Comparison of ENCODE assay signal across 8 mouse cellular contexts in the genomic region with DNA sequence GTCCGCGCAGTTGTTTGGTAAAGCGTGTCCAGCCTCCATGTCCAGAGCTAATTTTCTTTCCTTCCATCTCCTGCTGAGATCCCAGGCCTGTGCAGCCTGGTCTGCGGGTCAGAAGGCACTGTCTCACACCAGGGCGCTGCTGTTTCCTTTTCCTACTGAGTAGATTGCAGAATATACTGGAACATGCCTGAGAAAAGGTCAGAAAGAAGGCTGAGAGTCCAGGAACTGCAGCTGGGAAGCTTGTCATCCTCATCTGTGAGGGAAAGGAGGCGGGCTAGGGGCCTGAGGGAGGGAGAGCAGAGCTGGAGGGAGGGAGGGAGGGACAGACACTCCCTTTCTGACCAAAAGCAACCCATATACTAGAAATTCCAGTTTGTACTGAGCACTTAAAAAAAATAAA.
DNase-seq lines count a peak whose midpoint lies in the region; ATAC-seq and TF ChIP-seq lines count a peak whose summit lies in the region.

No protein-coding gene starts in this region.

- H3K36me3 ChIP-seq in kidney, postnatal 0 days (ENCODE audit: insufficient read depth, low read length) = no peaks in the 10 kb centered on the region

- H3K9me3 ChIP-seq in kidney, postnatal 0 days (replicated peaks; ENCODE audit: low read length) = no peaks in the 10 kb centered on the region

- 0 out of 2 replicates have a peak, but pooled peaks have one; percentile 2 for TF ChIP-seq CTCF in kidney, postnatal 0 days (IDR thresholded peaks at IDR 0.05; ENCODE audit: low read depth)

- no peaks in the 10 kb centered on the region for H3K27me3 ChIP-seq in kidney, postnatal 0 days (ENCODE audit: insufficient read depth, low read length)

- intact Hi-C loops in heart, postnatal 25 days (cut with DNase I) = loop anchor here (5.0 kb wide), 1 partner anchor 89 kb away; no protein-coding TSS in a partner anchor

- peak overlapping the region; percentile 81 for H3K27ac ChIP-seq in kidney, postnatal 0 days

- H3K4me2 ChIP-seq in kidney, postnatal 0 days (ENCODE audit: low read length) = no peak overlapping the region; the same call in 1 of the 2 replicates

- WGBS in kidney, postnatal 0 days = 54% methylated on average over 6 of the region's 6 CpGs

- H3K9ac ChIP-seq in kidney, postnatal 0 days (ENCODE audit: low read depth, low read length) = no peak overlapping the region

- no peak overlapping the region for H3K4me3 ChIP-seq in kidney, postnatal 0 days (replicated peaks; ENCODE audit: low read depth, low read length)

- no peak for ATAC-seq in kidney, postnatal 0 days (replicated peaks; ENCODE audit: low FRiP score, low read depth)
- no peak for ATAC-seq in monocyte, adult 5-6 weeks (replicated peaks; ENCODE audit: insufficient number of reproducible peaks, low FRiP score, low TSS enrichment, poor library complexity, severe bottlenecking)

- DNase-seq in heart, adult 11 months = peak; percentile 98
- DNase-seq in heart, postnatal 25 days (ENCODE audit: low spot score) = no peak
- peak; percentile 57 for DNase-seq in heart, adult 8-10 months (ENCODE audit: low spot score)
- peak; percentile 85 for DNase-seq in kidney, postnatal 0 days (ENCODE audit: low spot score)
- peak; percentile 58 for DNase-seq in lung, postnatal 25 days (ENCODE audit: low spot score)
- no peak for DNase-seq in right cerebral cortex, adult 18-20 months
- no peak for DNase-seq in cerebellum, adult 11-12 months

- H3K4me1 ChIP-seq in kidney, postnatal 0 days (replicated peaks; ENCODE audit: insufficient read depth, low read length) = peaks cover 20% of the 10 kb centered on the region

Comparison
In these comparisons a context has a peak if more than half of its experiments do, and no peak if none do; other contexts are left out.
1. DNase-seq: peak in heart, adult 11 months (single experiment), heart, adult 8-10 months (single experiment), kidney, postnatal 0 days (single experiment) and lung, postnatal 25 days (single experiment); none in heart, postnatal 25 days (single experiment), right cerebral cortex, adult 18-20 months (single experiment) and cerebellum, adult 11-12 months (single experiment).